Mouse (Mus musculus) erythroblast, embryonic 14.5 days (primary cell): Measurements from ENCODE around the gene BB287469.
"Not testable (repeated sequence)": the region's sequence is repeated elsewhere in the genome, so short reads cannot be mapped to it uniquely, and the experiment has no call there.

Experiments used
- GATA1 ChIP-seq: IDR thresholded peaks from 2 replicates; pipeline ENCODE4 v1.6.1; 2012; ENCODE audit warnings: low read length, inconsistent platforms, mixed read lengths
- TAL1 ChIP-seq: IDR thresholded peaks from 3 replicates; pipeline ENCODE4 v1.6.1; 2012; ENCODE audit warnings: low read length, inconsistent platforms, mixed read lengths

DNA sequence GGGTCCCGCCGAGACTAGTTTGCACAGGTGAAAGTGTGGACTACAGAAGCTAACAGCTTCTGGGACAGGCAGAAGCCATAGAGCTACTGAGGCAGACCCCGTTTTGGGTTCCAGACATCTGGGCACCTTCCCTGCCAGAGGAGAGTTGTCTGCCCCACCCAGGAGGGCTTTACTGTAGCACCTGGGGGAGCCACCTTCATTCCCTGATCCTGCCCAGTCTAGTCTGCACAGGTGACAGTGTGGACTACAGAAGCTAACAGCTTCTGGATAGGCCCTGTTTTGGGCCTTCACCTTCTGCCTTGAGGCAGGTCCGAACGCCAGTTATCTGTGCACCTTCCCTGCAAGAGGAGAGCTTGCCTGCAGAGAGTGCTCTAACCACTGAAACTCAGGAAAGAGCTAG, 18.4 kb upstream of the BB287469 start:
- not testable (repeated sequence) for TF ChIP-seq GATA1, TAL1
